Mouse (Mus musculus): Measurements from ENCODE around the gene Il34.

DNA sequence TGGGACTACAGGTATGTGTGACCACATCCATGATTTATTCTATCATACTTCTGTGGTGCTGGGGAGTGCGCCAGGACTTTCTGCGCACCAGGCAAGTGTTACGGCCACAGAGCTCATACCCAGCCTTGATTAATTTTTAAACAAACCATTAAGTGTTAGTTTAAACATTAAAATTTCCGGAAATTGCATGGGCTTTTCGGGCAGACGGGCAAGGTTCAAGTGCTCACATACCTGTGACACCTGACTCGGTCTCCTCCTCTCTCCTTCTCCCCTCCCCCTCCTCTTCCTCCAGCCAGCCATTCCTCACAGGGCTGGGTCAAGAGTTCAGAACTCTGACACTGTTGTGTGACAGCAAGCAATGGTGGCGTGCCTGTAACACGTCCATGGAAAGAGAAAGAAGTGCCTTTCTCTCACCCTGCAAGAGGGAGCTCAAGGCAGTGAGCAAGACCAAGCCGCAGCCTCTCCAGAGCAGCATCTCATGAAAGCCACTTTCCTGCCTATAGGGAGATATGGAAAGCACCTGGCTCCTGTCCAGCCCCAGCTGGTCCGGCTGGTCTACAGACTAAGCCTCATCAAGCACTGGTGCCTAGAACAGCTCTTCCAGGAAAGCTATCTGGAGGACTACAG is 13.0 kb downstream of the Il34 start:
- TF ChIP-seq CTCF (IDR thresholded peaks at IDR 0.05; ENCODE audit: insufficient read depth, low read length) (no peak), POLR2A (IDR thresholded peaks at IDR 0.05; ENCODE audit: borderline replicate concordance, extremely low read depth, low read depth, low read length) (no peak)

Data from lung, adult 2 months (tissue).